37 mouse cellular contexts compared by ENCODE assay signal in the genomic region with DNA sequence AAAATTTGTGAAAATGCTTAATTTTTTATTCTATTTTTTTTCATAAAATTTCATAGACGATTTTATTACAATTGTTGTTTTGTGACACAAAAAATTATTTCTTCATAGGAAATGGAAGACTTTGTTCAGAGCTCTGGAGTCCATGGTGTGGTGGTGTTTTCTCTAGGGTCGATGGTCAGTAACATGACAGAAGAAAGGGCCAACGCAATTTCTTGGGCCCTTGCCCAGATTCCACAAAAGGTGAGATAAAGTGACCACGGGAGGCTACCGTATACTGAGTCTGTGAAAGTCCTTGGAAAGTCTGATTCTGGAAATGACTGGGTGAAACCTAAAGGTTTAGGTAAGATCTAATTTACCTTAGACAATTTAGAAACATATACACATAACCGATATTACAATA. TPM values are rescaled to one million over a fixed set of nuclear protein-coding genes. Genes with fewer than 3 reads are reported as not detected.
"Had no signal": no experiment of that assay in that cellular context is flagged by ENCODE, and none has a peak within 500 bp of the region (broad histone marks: within the 10 kb centered on the region; RNA-seq: fewer than 3 reads in every experiment).

No protein-coding gene starts in this region.

- H3K9me3 ChIP-seq: heart, embryonic 13.5 days; heart, embryonic 15.5 days; hindbrain, embryonic 10.5 days; hindbrain, embryonic 12.5 days; intestine, embryonic 15.5 days; limb, embryonic 10.5 days; limb, embryonic 12.5 days; liver, embryonic 13.5 days had no signal

- ATAC-seq: hindbrain, embryonic 16.5 days; inflammation-experienced regulatory T-cells, adult 6 months; intestine, embryonic 15.5 days; intestine, postnatal 0 days had no signal

- H3K4me3 ChIP-seq: gastrocnemius, adult 2 months; heart, adult 2 months; heart, embryonic 13.5 days; heart, embryonic 15.5 days; hindbrain, embryonic 10.5 days; hindbrain, embryonic 12.5 days; intestine, embryonic 15.5 days; layer of hippocampus, adult 2 months; left cerebral cortex, adult 2 months; limb, embryonic 10.5 days; limb, embryonic 12.5 days; liver, embryonic 13.5 days had no signal

- H3K27me3 ChIP-seq: heart, embryonic 13.5 days; heart, embryonic 15.5 days; hindbrain, embryonic 12.5 days; intestine, embryonic 15.5 days; limb, embryonic 12.5 days; liver, embryonic 13.5 days had no signal

- H3K9ac ChIP-seq: heart, embryonic 13.5 days; heart, embryonic 15.5 days; hindbrain, embryonic 12.5 days; hindbrain, embryonic 14.5 days; intestine, embryonic 15.5 days; limb, embryonic 12.5 days; liver, embryonic 13.5 days had no signal

- DNase-seq: gastrocnemius, adult 2 months; gastrocnemius, postnatal 10 days; gastrocnemius, postnatal 25 days; heart, adult 2 months; heart, postnatal 14 days; heart, postnatal 4 days; kidney, adult 18-20 months; kidney, adult 8-10 months; kidney, postnatal 10 days; kidney, postnatal 25 days; kidney, postnatal 4 days; liver, embryonic 13.5 days; lung, adult 18-20 months had no signal

- H3K4me2 ChIP-seq: heart, embryonic 11.5 days; heart, embryonic 13.5 days; heart, embryonic 15.5 days; hindbrain, embryonic 12.5 days; hindbrain, embryonic 14.5 days; intestine, embryonic 15.5 days; limb, embryonic 12.5 days; liver, embryonic 13.5 days had no signal

- H3K27ac ChIP-seq: gastrocnemius, adult 2 months; heart, adult 2 months; heart, embryonic 13.5 days; heart, embryonic 15.5 days; hindbrain, embryonic 10.5 days; hindbrain, embryonic 12.5 days; hindbrain, embryonic 14.5 days; intestine, embryonic 15.5 days; layer of hippocampus, adult 2 months; left cerebral cortex, adult 2 months; limb, embryonic 10.5 days; limb, embryonic 12.5 days; liver, embryonic 13.5 days had no signal

- H3K4me1 ChIP-seq: heart, embryonic 13.5 days; heart, embryonic 15.5 days; hindbrain, embryonic 10.5 days; hindbrain, embryonic 12.5 days; intestine, embryonic 15.5 days; limb, embryonic 10.5 days; limb, embryonic 12.5 days; liver, embryonic 13.5 days had no signal

- H3K36me3 ChIP-seq: heart, embryonic 13.5 days; heart, embryonic 15.5 days; hindbrain, embryonic 10.5 days; hindbrain, embryonic 12.5 days; intestine, embryonic 15.5 days; limb, embryonic 10.5 days; limb, embryonic 12.5 days; liver, embryonic 13.5 days had no signal

RNA-seq across cellular contexts. Expression of a gene that starts 4.1 kb away (rescaled TPM):
- total RNA-seq: gastrocnemius, adult 2 months; gastrocnemius, postnatal 10 days; gastrocnemius, postnatal 25 days; granulocyte monocyte progenitor cell, adult 5-6 weeks; heart, adult 2 months; heart, postnatal 14 days; heart, postnatal 4 days; layer of hippocampus, adult 2 months; layer of hippocampus, postnatal 10 days; layer of hippocampus, postnatal 25 days; left cerebral cortex, adult 2 months; left cerebral cortex, postnatal 14 days; left cerebral cortex, postnatal 36 days had no signal
- polyA plus RNA-seq: frontal cortex, adult 2 months; heart, adult 2 months; heart, embryonic 11.5 days; heart, embryonic 13.5 days; heart, embryonic 15.5 days; heart, postnatal 0 days; hindbrain, embryonic 10.5 days; hindbrain, embryonic 12.5 days; hindbrain, embryonic 14.5 days; hindbrain, embryonic 16.5 days; inflammation-experienced regulatory T-cells, adult 6 months; kidney, embryonic 14.5 days; kidney, embryonic 16.5 days; limb, embryonic 10.5 days; limb, embryonic 12.5 days; limb, embryonic 14.5 days had no signal
